Mouse (Mus musculus) CH12.LX (cell line): Measurements from ENCODE around the gene Gtsf1l.

Experiments
- CTCF ChIP-seq, 2 experiments: IDR thresholded peaks in 1 of 2; conservative IDR thresholded peaks in 1 of 2; 2 replicates each; pipeline ENCODE4 v1.5.1; 2011 to 2012; ENCODE audit warnings: low read depth in 2 of 2, low read length in 2 of 2, improper control_type of control experiment in 1 of 2, inconsistent platforms in 1 of 2, mild to moderate bottlenecking in 1 of 2, moderate library complexity in 1 of 2
- EP300 ChIP-seq: IDR thresholded peaks from 2 replicates; pipeline ENCODE4 v1.6.1; 2011; ENCODE audit warnings: low read length, improper control_type of control experiment
- ETS1 ChIP-seq: conservative IDR thresholded peaks from 2 replicates; pipeline ENCODE4 v1.6.1; 2012; ENCODE audit warnings: low read depth, mild to moderate bottlenecking, inconsistent platforms, low read length, improper control_type of control experiment, moderate library complexity
- MAX ChIP-seq: IDR thresholded peaks from 2 replicates; pipeline ENCODE4 v1.6.1; 2011; ENCODE audit warnings: low read length, improper control_type of control experiment
- MAZ ChIP-seq: IDR thresholded peaks from 2 replicates; pipeline ENCODE4 v1.6.1; 2012; ENCODE audit warnings: low read depth, mild to moderate bottlenecking, inconsistent platforms, low read length, improper control_type of control experiment, moderate library complexity
- MYC ChIP-seq: IDR thresholded peaks from 2 replicates; pipeline ENCODE4 v1.6.1; 2011; ENCODE audit warnings: low read depth, mild to moderate bottlenecking, improper control_type of control experiment, low read length
- NRF1 ChIP-seq: IDR thresholded peaks from 2 replicates; pipeline ENCODE4 v1.6.1; 2014; ENCODE audit warnings: low read depth, mild to moderate bottlenecking, inconsistent platforms, low read length, improper control_type of control experiment, moderate library complexity
- PAX5 ChIP-seq: IDR thresholded peaks from 2 replicates; pipeline ENCODE4 v1.6.1; 2012; ENCODE audit warnings: low read length, inconsistent platforms, mixed read lengths
- POLR2A ChIP-seq: IDR thresholded peaks from 2 replicates; pipeline ENCODE4 v1.6.1; 2011; ENCODE audit warnings: low read depth, mild to moderate bottlenecking, improper control_type of control experiment, low read length
- ZMIZ1 ChIP-seq: IDR thresholded peaks from 2 replicates; pipeline ENCODE4 v1.6.1; 2012; ENCODE audit warnings: low read depth, mild to moderate bottlenecking, inconsistent platforms, low read length, improper control_type of control experiment
- ZNF384 ChIP-seq: IDR thresholded peaks from 2 replicates; pipeline ENCODE4 v1.6.1; 2012; ENCODE audit warnings: low read depth, low read length, improper control_type of control experiment, inconsistent platforms

- TF ChIP-seq MAZ (no peak), MYC (no peak), ZNF384 (no peak), POLR2A (no peak), CTCF (conservative IDR thresholded peaks at IDR 0.05 in 1 of 2, IDR thresholded peaks at IDR 0.05 in 1 of 2; ENCODE audit: low read depth in 2 of 2, low read length in 2 of 2) (no peak), ETS1 (no peak), EP300 (no peak), MAX (no peak), ZMIZ1 (no peak), PAX5 (no peak), NRF1 (no peak)
Measured at GRCm38 (mm10) chr2:163062119-163062508, 25.5 kb downstream of the Gtsf1l start.
